Mouse (Mus musculus) forebrain, embryonic 12.5 days (tissue): Measurements from ENCODE around the gene Smim12. TPM values are rescaled to one million over a fixed set of nuclear protein-coding genes. Genes with fewer than 3 reads are reported as not detected.

Experiments
- ATAC-seq: fragments of 200-750 bp; cut with Nextera tagmentation; 2 replicates; pipeline ENCODE4 v1.8.0; 2017; ENCODE audit warnings: moderate TSS enrichment; ENCODE audit not compliant: low FRiP score
- H3K27ac ChIP-seq: fragments of 300-500 bp; sonication (generic); 2 replicates; pipeline ENCODE4 v1.5.1; 2016; ENCODE audit warnings: mild to moderate bottlenecking
- H3K27me3 ChIP-seq: fragments of 300-500 bp; sonication (generic); 2 replicates; pipeline ENCODE4 v1.6.1; 2016; ENCODE audit warnings: mild to moderate bottlenecking
- H3K36me3 ChIP-seq: fragments of 300-500 bp; sonication (generic); replicated peaks from 2 replicates; pipeline ENCODE4 v1.6.1; 2016; ENCODE audit warnings: mild to moderate bottlenecking
- H3K4me1 ChIP-seq: fragments of 300-500 bp; sonication (generic); 2 replicates; pipeline ENCODE4 v1.6.1; 2016
- H3K4me2 ChIP-seq: fragments of 300-500 bp; sonication (generic); 2 replicates; pipeline ENCODE4 v1.6.1; 2016; ENCODE audit warnings: mild to moderate bottlenecking, moderate library complexity
- H3K4me3 ChIP-seq: fragments of 300-500 bp; sonication (generic); replicated peaks from 2 replicates; pipeline ENCODE4 v1.5.1; 2016; ENCODE audit warnings: mild to moderate bottlenecking
- H3K9ac ChIP-seq: fragments of 300-500 bp; sonication (generic); 2 replicates; pipeline ENCODE4 v1.6.1; 2016; ENCODE audit warnings: mild to moderate bottlenecking
- H3K9me3 ChIP-seq: fragments of 300-500 bp; sonication (generic); 2 replicates; pipeline ENCODE4 v1.6.1; 2016
- WGBS: fragments of 180-500 bp; shearing (Covaris S2); methylation state at CpG from one replicate; pipeline ENCODE4 v1.1.7; 2016; 5-methylcytosine and 5-hydroxymethylcytosine counted together
- polyA plus RNA-seq: library from polyadenylated mRNA; unstranded; fragments of >200 nt; fragmentation: Nextera tagmentation; extraction: Ambion mirVana; gene quantifications from 2 replicates; pipeline ENCODE4 v1.2.1, GENCODE M21; 2016

The Smim12 gene
- polyA plus RNA-seq, 1 experiment from 2014 or later, result 44.2 TPM

DNA sequence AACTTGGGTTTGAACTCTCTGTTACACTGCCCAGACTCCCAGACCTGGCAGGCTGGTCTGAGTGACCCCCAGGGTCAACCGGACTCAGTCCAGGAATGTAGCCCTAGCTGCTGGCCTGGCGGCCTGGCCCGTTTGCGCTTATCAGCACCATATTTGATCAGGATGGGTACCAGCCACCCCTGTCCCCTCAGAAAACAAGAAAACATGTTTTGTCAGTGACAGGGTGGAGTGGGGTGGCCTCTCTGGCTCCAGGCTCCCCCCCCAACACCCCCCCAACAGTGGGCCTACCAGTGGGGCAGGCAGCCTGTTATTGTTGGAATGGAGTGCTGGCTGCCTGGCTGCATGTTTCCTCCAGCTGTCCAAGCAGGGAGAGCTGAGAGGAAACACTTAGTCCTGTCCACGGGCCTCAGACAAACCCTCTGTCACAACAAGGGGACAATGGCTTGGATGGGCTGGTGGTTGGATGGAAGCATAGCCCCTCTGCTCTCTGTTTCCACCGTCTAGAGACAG lies 45.5 kb downstream of the Smim12 start:
- H3K9ac ChIP-seq, result no peak overlapping the region
- no peak overlapping the region for H3K4me3 ChIP-seq
- H3K27me3 ChIP-seq, result no peaks in the 10 kb centered on the region
- WGBS, result 75% methylated on average over 6 of the region's 6 CpGs
- H3K9me3 ChIP-seq, result no peaks in the 10 kb centered on the region
- H3K27ac ChIP-seq, result no peak overlapping the region
- H3K36me3 ChIP-seq, result no peaks in the 10 kb centered on the region
- no peaks in the 10 kb centered on the region for H3K4me1 ChIP-seq
- no peak overlapping the region for H3K4me2 ChIP-seq
- ATAC-seq, result no peak

DNA sequence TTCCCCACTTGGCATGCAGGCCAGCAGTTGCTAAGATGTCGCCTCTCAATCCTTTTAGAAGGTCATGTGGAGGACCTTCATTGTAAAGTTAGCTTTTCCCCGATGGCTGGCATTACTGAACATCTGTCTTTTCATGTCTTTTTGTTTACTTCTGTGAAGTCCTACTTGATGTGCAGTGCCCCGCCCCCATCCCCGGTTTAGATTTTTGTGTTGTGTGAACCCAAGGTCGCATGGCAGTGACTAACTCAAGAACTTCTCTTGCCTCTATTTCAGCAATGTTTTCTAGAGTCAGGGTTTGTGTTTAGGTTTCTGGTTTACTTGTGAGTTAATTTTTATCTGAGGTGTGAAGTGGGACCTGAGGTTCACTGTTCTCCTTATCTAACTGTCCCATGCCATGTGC lies 49.0 kb downstream of the Smim12 start:
- H3K36me3 ChIP-seq, result no peaks in the 10 kb centered on the region
- no peak overlapping the region for H3K4me3 ChIP-seq
- no peak overlapping the region for H3K9ac ChIP-seq
- no peak overlapping the region for H3K27ac ChIP-seq
- H3K9me3 ChIP-seq, result no peaks in the 10 kb centered on the region
- H3K27me3 ChIP-seq, result no peaks in the 10 kb centered on the region
- no peak overlapping the region for H3K4me2 ChIP-seq
- no peak for ATAC-seq
- H3K4me1 ChIP-seq, result no peaks in the 10 kb centered on the region
- WGBS, result 78% methylated on average over 5 of the region's 5 CpGs

Other genes starting within 250 kb of the Smim12 start
- 174 and 187 TPM in 2 replicates for gene Sfpq, start 222.5 kb upstream of the Smim12 start, polyA plus RNA-seq
- gene Zmym1, start 182.6 kb upstream of the Smim12 start, polyA plus RNA-seq, result 29.7 and 30.6 TPM in 2 replicates
- gene Zmym6, start 166.4 kb upstream of the Smim12 start, polyA plus RNA-seq, result 35.3 and 36.6 TPM in 2 replicates
- 15.5 and 17.5 TPM in 2 replicates for gene Tmem35b, start 120.1 kb upstream of the Smim12 start, polyA plus RNA-seq
- gene Dlgap3, start 74.6 kb upstream of the Smim12 start, polyA plus RNA-seq, result 5.7 and 5.8 TPM in 2 replicates
- gene Gja4, start 70.3 kb downstream of the Smim12 start, polyA plus RNA-seq, result 10.6 and 11.3 TPM in 2 replicates
- gene Gjb3, start 87.1 kb downstream of the Smim12 start, polyA plus RNA-seq, result 0.50 TPM in 1 of 2 replicates, not detected in the other
- gene Gjb4, start 110.3 kb downstream of the Smim12 start, polyA plus RNA-seq, result not detected in 2 replicates
- 0.12 TPM in 1 of 2 replicates, not detected in the other for gene Gjb5, start 114.4 kb downstream of the Smim12 start, polyA plus RNA-seq